Mouse (Mus musculus) limb, embryonic 11.5 days (tissue): ENCODE measurements at regions not wholly inside any gene's neighbourhood (a gene's known extent, or its start where the extent isn't known, plus 50 kb on each side); places are given as distances from the start of the nearest gene placed in this dataset.

Experiments used
- ATAC-seq: fragments of 200-750 bp; cut with Nextera tagmentation; 2 replicates; pipeline ENCODE4 v1.8.0; 2017; ENCODE audit warnings: low read depth; ENCODE audit not compliant: insufficient number of reproducible peaks, low FRiP score, low TSS enrichment
- DNase-seq: peaks from one replicate; pipeline ENCODE4 v3.0.0-alpha.2; 2015; ENCODE audit warnings: low spot score
- H3K27ac ChIP-seq: fragments of 300-500 bp; sonication (generic); replicated peaks from 2 replicates; pipeline ENCODE4 v1.5.1; 2014; ENCODE audit warnings: low read depth, mild to moderate bottlenecking, low read length
- H3K27me3 ChIP-seq: fragments of 300-500 bp; sonication (generic); 2 replicates; pipeline ENCODE4 v1.6.1; 2014; ENCODE audit warnings: mild to moderate bottlenecking, low read length, mixed read lengths; ENCODE audit not compliant: control insufficient read depth, insufficient read depth
- H3K36me3 ChIP-seq: fragments of 300-500 bp; sonication (generic); 2 replicates; pipeline ENCODE4 v1.6.1; 2014; ENCODE audit warnings: mild to moderate bottlenecking, low read length, moderate library complexity, mixed read lengths; ENCODE audit not compliant: control insufficient read depth, insufficient read depth
- H3K4me1 ChIP-seq: fragments of 300-500 bp; sonication (generic); 2 replicates; pipeline ENCODE4 v1.6.1; 2014; ENCODE audit warnings: low read length, mixed read lengths; ENCODE audit not compliant: control insufficient read depth, insufficient read depth
- H3K4me2 ChIP-seq: fragments of 300-500 bp; sonication (generic); 2 replicates; pipeline ENCODE4 v1.6.1; 2014; ENCODE audit warnings: low read depth, mild to moderate bottlenecking, moderate library complexity; ENCODE audit not compliant: severe bottlenecking
- H3K4me3 ChIP-seq: fragments of 300-500 bp; sonication (generic); 2 replicates; pipeline ENCODE4 v1.5.1; 2014; ENCODE audit warnings: low read depth, low read length
- H3K9ac ChIP-seq: fragments of 300-500 bp; sonication (generic); 2 replicates; pipeline ENCODE4 v1.6.1; 2014; ENCODE audit warnings: mild to moderate bottlenecking, low read length
- H3K9me3 ChIP-seq: fragments of 300-500 bp; sonication (generic); 2 replicates; pipeline ENCODE4 v1.6.1; 2016; ENCODE audit warnings: low read length; ENCODE audit not compliant: control insufficient read depth
- WGBS: fragments of 180-500 bp; shearing (Covaris S2); extraction: QIAGEN DNeasy Blood & Tissue Kit; methylation state at CpG from one replicate; pipeline ENCODE4 v1.1.7; 2014; 5-methylcytosine and 5-hydroxymethylcytosine counted together

GRCm38 (mm10) chr1:88602241-88602640, 92.4 kb upstream of the Glrp1 start:
- Histone ChIP-seq H3K4me1 (no peaks in the 10 kb centered on the region), H3K4me2 (no peak overlapping the region), H3K9me3 (no peaks in the 10 kb centered on the region), H3K4me3 (no peak overlapping the region), H3K36me3 (no peaks in the 10 kb centered on the region), H3K9ac (no peak overlapping the region), H3K27ac (no peak overlapping the region), H3K27me3 (no peaks in the 10 kb centered on the region)
- 63% methylated on average over 3 of the region's 3 CpGs for WGBS
- ATAC-seq (no peak), DNase-seq (no peak)

GRCm38 (mm10) chr1:88601801-88602200, 91.9 kb upstream of the Glrp1 start:
- Histone ChIP-seq H3K4me3 (no peak overlapping the region), H3K27ac (no peak overlapping the region), H3K36me3 (no peaks in the 10 kb centered on the region), H3K9ac (no peak overlapping the region), H3K9me3 (no peaks in the 10 kb centered on the region), H3K4me2 (no peak overlapping the region), H3K27me3 (no peaks in the 10 kb centered on the region), H3K4me1 (no peaks in the 10 kb centered on the region)
- no peak for DNase-seq
- WGBS, result 72% methylated on average over 8 of the region's 8 CpGs
- no peak for ATAC-seq

GRCm38 (mm10) chr1:88600145-88600544, 90.3 kb upstream of the Glrp1 start:
- H3K4me3 ChIP-seq, result no peak overlapping the region
- no peaks in the 10 kb centered on the region for H3K9me3 ChIP-seq
- H3K4me2 ChIP-seq, result no peak overlapping the region
- no peaks in the 10 kb centered on the region for H3K4me1 ChIP-seq
- ATAC-seq (no peak), DNase-seq (no peak)
- 92% methylated on average over 1 of the region's 1 CpGs for WGBS
- no peak overlapping the region for H3K9ac ChIP-seq
- H3K36me3 ChIP-seq, result no peaks in the 10 kb centered on the region
- H3K27ac ChIP-seq, result no peak overlapping the region
- H3K27me3 ChIP-seq, result no peaks in the 10 kb centered on the region

- Histone ChIP-seq H3K9ac (no peak overlapping the region), H3K4me3 (no peak overlapping the region), H3K27ac (no peak overlapping the region), H3K27me3 (no peaks in the 10 kb centered on the region), H3K4me2 (no peak overlapping the region), H3K36me3 (no peaks in the 10 kb centered on the region), H3K9me3 (no peaks in the 10 kb centered on the region), H3K4me1 (no peaks in the 10 kb centered on the region)
- no peak for DNase-seq
- 53% methylated on average over 9 of the region's 9 CpGs for WGBS
- ATAC-seq, result no peak
Observed at GRCm38 (mm10) chr1:88594484-88595254, 84.8 kb upstream of the Glrp1 start.

GRCm38 (mm10) chr1:88592036-88592435, 82.2 kb upstream of the Glrp1 start:
- no peaks in the 10 kb centered on the region for H3K36me3 ChIP-seq
- no peak for DNase-seq
- H3K4me3 ChIP-seq, result no peak overlapping the region
- H3K9me3 ChIP-seq, result no peaks in the 10 kb centered on the region
- H3K27me3 ChIP-seq, result no peaks in the 10 kb centered on the region
- no peak for ATAC-seq
- H3K4me1 ChIP-seq, result no peaks in the 10 kb centered on the region
- no peak overlapping the region for H3K9ac ChIP-seq
- WGBS, result 87% methylated on average over 6 of the region's 6 CpGs
- no peak overlapping the region for H3K27ac ChIP-seq
- no peak overlapping the region for H3K4me2 ChIP-seq

- DNase-seq (no peak), ATAC-seq (no peak)
- H3K27ac ChIP-seq, result no peak overlapping the region
- no peaks in the 10 kb centered on the region for H3K4me1 ChIP-seq
- H3K9ac ChIP-seq, result no peak overlapping the region
- H3K36me3 ChIP-seq, result no peaks in the 10 kb centered on the region
- H3K4me3 ChIP-seq, result no peak overlapping the region
- no peaks in the 10 kb centered on the region for H3K9me3 ChIP-seq
- WGBS, result 64% methylated on average over 9 of the region's 9 CpGs
- no peaks in the 10 kb centered on the region for H3K27me3 ChIP-seq
- H3K4me2 ChIP-seq, result no peak overlapping the region
Observed at GRCm38 (mm10) chr1:88590802-88591380, 81.0 kb upstream of the Glrp1 start.

- no peaks in the 10 kb centered on the region for H3K27me3 ChIP-seq
- DNase-seq, result no peak
- H3K27ac ChIP-seq, result no peak overlapping the region
- no peak for ATAC-seq
- H3K9ac ChIP-seq, result no peak overlapping the region
- H3K36me3 ChIP-seq, result no peaks in the 10 kb centered on the region
- no peak overlapping the region for H3K4me3 ChIP-seq
- H3K4me1 ChIP-seq, result no peaks in the 10 kb centered on the region
- WGBS, result 91% methylated on average over 1 of the region's 1 CpGs
- H3K9me3 ChIP-seq, result no peaks in the 10 kb centered on the region
- no peak overlapping the region for H3K4me2 ChIP-seq
Observed at GRCm38 (mm10) chr1:88588747-88589146, 78.9 kb upstream of the Glrp1 start.

DNA sequence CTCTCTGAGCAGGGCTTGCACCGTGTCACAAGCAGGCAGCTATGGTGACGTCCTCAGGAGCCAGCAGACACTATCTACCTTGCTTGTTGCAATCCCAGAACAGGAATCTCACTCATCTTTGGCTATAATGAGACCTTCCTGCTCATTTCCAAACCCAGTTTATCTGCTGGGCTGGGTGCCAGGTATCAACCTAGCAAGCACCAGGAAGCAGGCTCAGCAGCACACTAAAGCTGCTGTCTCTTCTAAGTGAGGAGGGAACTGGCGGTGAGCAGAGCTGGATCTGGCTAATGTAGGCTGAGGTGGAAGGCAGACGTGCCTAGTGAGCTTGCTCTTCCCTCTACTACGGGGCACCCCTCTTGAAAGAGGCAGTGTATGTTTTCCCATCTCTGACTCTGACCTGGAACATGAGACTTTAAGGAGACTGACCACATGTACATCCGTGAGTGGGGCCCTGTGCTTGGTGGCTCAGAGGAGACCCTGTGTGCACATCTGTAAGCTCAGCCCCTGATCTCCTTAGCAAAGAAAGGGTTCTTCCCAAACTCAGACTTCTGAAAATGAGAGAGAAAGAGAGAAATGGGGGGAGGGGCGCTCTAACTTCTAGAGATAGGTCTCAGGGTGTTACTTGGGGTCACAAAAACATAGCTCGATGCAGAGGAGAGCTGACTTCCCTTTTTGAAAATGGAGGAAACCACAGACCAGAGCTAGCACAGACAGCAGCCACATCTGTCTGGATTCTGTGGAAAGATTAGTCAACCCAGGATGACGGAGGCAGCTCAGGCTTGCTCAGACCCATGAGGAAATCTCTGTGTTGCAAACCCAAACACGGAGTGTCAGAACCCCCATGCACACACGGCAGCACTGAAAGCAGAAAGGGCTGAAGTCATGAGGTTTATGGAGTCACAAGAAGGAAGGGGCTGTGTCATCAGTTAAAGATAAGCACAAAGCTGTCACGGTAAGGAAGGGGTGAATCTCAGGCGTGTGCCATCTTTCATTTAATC, 77.3 kb upstream of the Glrp1 start:
- no peaks in the 10 kb centered on the region for H3K9me3 ChIP-seq
- no peak overlapping the region for H3K4me2 ChIP-seq
- no peak for DNase-seq
- WGBS, result 81% methylated on average over 13 of the region's 13 CpGs
- no peaks in the 10 kb centered on the region for H3K4me1 ChIP-seq
- no peak for ATAC-seq
- H3K4me3 ChIP-seq, result no peak overlapping the region
- no peaks in the 10 kb centered on the region for H3K36me3 ChIP-seq
- no peaks in the 10 kb centered on the region for H3K27me3 ChIP-seq
- H3K27ac ChIP-seq, result no peak overlapping the region
- no peak overlapping the region for H3K9ac ChIP-seq
